Mouse (Mus musculus): ENCODE results near the gene Adam8. TPM values are rescaled to one million over a fixed set of nuclear protein-coding genes. Genes with fewer than 3 reads are reported as not detected.
A peak's percentile ranks its signal among the peaks of the same experiment; 100 is the strongest.

Adam8 gene
- polyA plus RNA-seq, 1 experiment from 2014 or later = 3.6 TPM

GRCm38 (mm10) chr7:139974307-139974706 is 18.1 kb downstream of the Adam8 start:
- no peak overlapping the region for H3K4me3 ChIP-seq
- no peak overlapping the region for H3K4me2 ChIP-seq (replicated peaks)
- 0 out of 2 replicates have a peak overlapping the region, but pooled peaks have one; percentile 5 for H3K9ac ChIP-seq
- H3K27me3 ChIP-seq (replicated peaks) = no peaks in the 10 kb centered on the region
- H3K4me1 ChIP-seq = peaks cover 6% of the 10 kb centered on the region; the same call in 1 of the 2 replicates
- no peaks in the 10 kb centered on the region for H3K36me3 ChIP-seq
- ATAC-seq (ENCODE audit: low FRiP score, low read depth) = no peak
- WGBS = 88% methylated on average over 10 of the region's 10 CpGs
- H3K9me3 ChIP-seq = no peaks in the 10 kb centered on the region
- H3K27ac ChIP-seq = no peak overlapping the region

- H3K9me3 ChIP-seq = no peaks in the 10 kb centered on the region
- no peak overlapping the region for H3K9ac ChIP-seq
- no peak overlapping the region for H3K4me2 ChIP-seq (replicated peaks)
- H3K36me3 ChIP-seq = no peaks in the 10 kb centered on the region
- no peak overlapping the region for H3K4me3 ChIP-seq
- ATAC-seq (ENCODE audit: low FRiP score, low read depth) = no peak
- H3K27me3 ChIP-seq (replicated peaks) = no peaks in the 10 kb centered on the region; the same call in 1 of the 2 replicates
- no peak overlapping the region for H3K27ac ChIP-seq
- H3K4me1 ChIP-seq = no peaks in the 10 kb centered on the region
These were observed 19.4 kb downstream of the Adam8 start for GRCm38 (mm10) chr7:139972923-139973331.

DNA sequence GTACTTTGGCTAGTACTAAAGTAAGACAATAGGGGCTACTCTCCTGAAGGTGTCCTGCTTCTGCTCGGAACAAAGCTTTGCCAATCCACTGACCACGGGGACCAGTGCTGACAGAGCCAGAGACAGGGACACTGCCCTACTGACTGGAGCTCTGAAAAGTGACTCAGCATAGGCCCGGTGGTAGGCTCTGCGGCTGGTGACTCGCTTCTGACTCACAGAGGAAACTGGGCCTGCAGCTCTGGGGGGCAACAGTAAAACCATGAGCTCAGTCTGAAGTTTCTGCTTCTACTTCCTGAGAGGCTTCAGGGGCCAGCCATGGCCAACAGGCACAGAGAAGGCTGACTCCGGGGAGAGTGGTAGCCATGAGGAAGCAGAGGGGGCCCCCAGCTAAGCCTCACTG is 20.9 kb downstream of the Adam8 start:
- ATAC-seq (ENCODE audit: low FRiP score, low read depth) = no peak
- WGBS = 75% methylated on average over 6 of the region's 6 CpGs
- Histone ChIP-seq H3K4me1 (no peaks in the 10 kb centered on the region; the same call in 1 of the 2 replicates), H3K36me3 (no peaks in the 10 kb centered on the region), H3K4me3 (no peak overlapping the region), H3K9me3 (no peaks in the 10 kb centered on the region), H3K27me3 (replicated peaks) (no peaks in the 10 kb centered on the region; the same call in 1 of the 2 replicates), H3K27ac (no peak overlapping the region), H3K4me2 (replicated peaks) (no peak overlapping the region), H3K9ac (no peak overlapping the region)

DNA sequence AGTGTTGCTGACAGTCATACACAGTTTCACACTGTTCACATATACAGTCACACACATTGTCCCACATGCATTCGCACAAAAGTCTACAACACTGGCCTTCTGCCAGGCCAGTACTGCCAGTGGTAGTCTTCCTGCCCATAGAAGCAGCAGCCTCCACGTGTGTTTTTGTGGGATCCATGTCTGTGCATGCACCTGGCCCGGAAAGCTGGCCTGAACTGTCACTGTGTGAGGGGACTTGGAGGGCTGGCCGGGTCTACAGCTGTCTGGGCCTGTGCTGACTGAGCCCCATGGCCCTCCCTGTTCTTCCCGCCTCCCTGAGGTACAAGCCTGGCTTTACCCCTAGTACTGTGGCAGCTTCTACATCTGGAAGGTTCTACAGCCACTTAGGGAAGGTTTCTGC is 21.4 kb downstream of the Adam8 start:
- ATAC-seq (ENCODE audit: low FRiP score, low read depth) = no peak
- H3K4me3 ChIP-seq = no peak overlapping the region
- H3K27ac ChIP-seq = no peak overlapping the region
- 79% methylated on average over 5 of the region's 5 CpGs for WGBS
- no peaks in the 10 kb centered on the region; the same call in 1 of the 2 replicates for H3K27me3 ChIP-seq (replicated peaks)
- H3K4me2 ChIP-seq (replicated peaks) = no peak overlapping the region
- H3K9me3 ChIP-seq = no peaks in the 10 kb centered on the region
- H3K36me3 ChIP-seq = no peaks in the 10 kb centered on the region
- H3K4me1 ChIP-seq = no peaks in the 10 kb centered on the region; the same call in 1 of the 2 replicates
- H3K9ac ChIP-seq = no peak overlapping the region

DNA sequence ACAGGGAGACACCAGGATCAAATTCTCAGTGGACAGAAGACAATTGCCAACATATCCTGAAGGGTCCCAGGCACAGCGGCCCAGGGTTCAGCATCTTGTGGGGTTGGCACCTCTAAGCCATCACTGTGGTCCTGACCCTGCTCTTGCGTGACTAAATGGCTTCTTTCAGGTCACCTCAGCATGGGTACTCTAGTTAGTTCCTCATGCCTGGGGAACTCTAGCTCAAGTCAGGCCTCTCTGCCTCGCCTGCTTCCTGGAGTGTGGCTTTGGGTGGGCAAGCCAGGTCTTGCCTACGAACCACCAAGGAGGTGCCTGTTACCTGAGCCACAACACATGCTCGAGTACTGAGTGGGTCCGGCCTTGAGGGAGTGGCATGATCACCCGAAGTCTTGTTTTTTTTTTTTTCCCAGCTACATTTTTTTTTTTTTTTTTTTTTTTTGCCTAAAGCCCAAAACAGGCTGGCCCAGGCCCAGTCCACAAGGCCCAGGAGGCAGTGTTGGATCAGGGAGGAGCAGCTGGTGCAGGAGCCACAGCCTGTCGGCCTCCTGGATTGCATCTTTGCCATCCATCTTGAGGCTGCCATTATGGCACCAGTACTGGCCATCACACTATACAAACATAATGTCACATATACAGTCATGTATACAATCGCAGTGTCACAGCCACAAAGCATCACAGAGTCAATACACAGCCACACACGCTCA is 22.0 kb downstream of the Adam8 start:
- no peaks in the 10 kb centered on the region; the same call in 1 of the 2 replicates for H3K4me1 ChIP-seq
- H3K27me3 ChIP-seq (replicated peaks) = no peaks in the 10 kb centered on the region; the same call in 1 of the 2 replicates
- no peaks in the 10 kb centered on the region for H3K36me3 ChIP-seq
- H3K27ac ChIP-seq = no peak overlapping the region
- H3K4me2 ChIP-seq (replicated peaks) = no peak overlapping the region
- no peak overlapping the region for H3K9ac ChIP-seq
- WGBS = 86% methylated on average over 10 of the region's 10 CpGs
- H3K4me3 ChIP-seq = no peak overlapping the region
- no peaks in the 10 kb centered on the region for H3K9me3 ChIP-seq
- no peak for ATAC-seq (ENCODE audit: low FRiP score, low read depth)

DNA sequence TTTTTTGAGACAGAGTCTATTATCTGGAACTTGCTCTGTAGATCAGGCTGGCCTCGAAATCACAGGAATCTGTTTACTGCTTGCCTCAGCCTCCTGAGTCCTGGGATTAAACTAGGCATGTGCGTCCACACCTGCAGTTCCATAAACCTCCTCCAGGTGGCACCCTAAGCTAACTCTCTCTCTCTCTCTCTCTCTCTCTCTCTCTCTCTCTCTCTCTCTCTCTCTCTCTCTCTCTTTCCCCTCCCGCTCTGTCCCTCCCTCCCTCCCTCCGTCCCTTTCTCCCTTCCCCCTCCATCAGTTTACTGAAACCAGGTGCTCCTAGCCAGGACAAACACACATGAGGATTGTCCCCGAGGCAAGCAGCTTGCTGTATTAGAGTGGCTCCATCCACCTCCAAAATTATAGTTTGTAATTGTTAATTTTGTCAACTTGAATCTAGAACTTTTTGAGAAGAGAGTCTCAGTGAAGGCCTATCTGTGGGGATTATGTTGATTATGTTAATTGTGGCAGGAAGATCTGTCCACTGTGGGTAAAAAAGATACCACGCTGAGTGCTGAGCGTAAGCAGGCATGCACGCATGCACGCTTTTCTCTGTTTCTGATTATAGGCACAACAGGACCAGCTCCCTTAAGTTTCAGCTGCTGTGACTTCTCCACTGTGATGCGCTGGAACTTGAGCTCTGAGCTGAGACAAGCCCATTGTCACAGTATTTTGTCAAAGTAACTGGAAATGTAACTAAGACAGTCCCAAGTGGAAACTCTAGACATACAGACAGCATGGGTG is 22.8 kb downstream of the Adam8 start:
- Histone ChIP-seq H3K4me1 (no peaks in the 10 kb centered on the region; the same call in 1 of the 2 replicates), H3K4me2 (replicated peaks) (no peak overlapping the region), H3K27ac (no peak overlapping the region), H3K9ac (no peak overlapping the region), H3K4me3 (no peak overlapping the region), H3K9me3 (no peaks in the 10 kb centered on the region), H3K27me3 (replicated peaks) (no peaks in the 10 kb centered on the region; the same call in 1 of the 2 replicates), H3K36me3 (no peaks in the 10 kb centered on the region)
- WGBS = 43% methylated on average over 10 of the region's 10 CpGs
- no peak for ATAC-seq (ENCODE audit: low FRiP score, low read depth)

DNA sequence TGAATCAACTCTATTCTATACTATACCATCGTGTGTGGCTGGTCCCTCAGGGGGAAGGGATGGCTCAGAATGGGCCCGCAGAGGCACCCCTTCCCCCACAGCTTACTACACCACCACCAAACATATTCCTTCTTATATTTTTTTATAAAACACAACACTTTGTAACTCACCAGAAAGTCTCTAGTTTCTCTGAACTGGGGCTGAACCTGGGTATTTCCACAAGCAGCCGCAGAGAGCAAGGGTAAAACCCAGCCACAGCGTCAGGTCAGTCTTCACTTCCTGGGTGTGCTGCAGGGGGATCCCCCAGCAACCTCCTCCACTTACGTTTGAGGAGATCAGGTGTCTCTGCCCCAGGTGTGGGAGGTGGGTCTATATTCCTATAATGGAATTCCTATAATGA is 23.9 kb downstream of the Adam8 start:
- no peak overlapping the region for H3K9ac ChIP-seq
- no peaks in the 10 kb centered on the region for H3K9me3 ChIP-seq
- H3K36me3 ChIP-seq = no peaks in the 10 kb centered on the region
- H3K27me3 ChIP-seq (replicated peaks) = no peaks in the 10 kb centered on the region; the same call in 1 of the 2 replicates
- H3K27ac ChIP-seq = no peak overlapping the region
- ATAC-seq (ENCODE audit: low FRiP score, low read depth) = no peak
- no peak overlapping the region for H3K4me3 ChIP-seq
- H3K4me2 ChIP-seq (replicated peaks) = no peak overlapping the region
- H3K4me1 ChIP-seq = no peaks in the 10 kb centered on the region; the same call in 1 of the 2 replicates
- 65% methylated on average over 5 of the region's 5 CpGs for WGBS

- WGBS = 24% methylated on average over 4 of the region's 4 CpGs
- Histone ChIP-seq H3K27ac (no peak overlapping the region), H3K27me3 (replicated peaks) (no peaks in the 10 kb centered on the region; the same call in 1 of the 2 replicates)
These were observed 25.2 kb downstream of the Adam8 start for GRCm38 (mm10) chr7:139967175-139967574.

GRCm38 (mm10) chr7:139963814-139964213 is 28.5 kb downstream of the Adam8 start:
- no peaks in the 10 kb centered on the region; the same call in 1 of the 2 replicates for H3K27me3 ChIP-seq (replicated peaks)
- H3K4me3 ChIP-seq = no peak overlapping the region
- H3K9me3 ChIP-seq = no peaks in the 10 kb centered on the region
- H3K36me3 ChIP-seq = no peaks in the 10 kb centered on the region
- H3K4me2 ChIP-seq (replicated peaks) = no peak overlapping the region
- ATAC-seq (ENCODE audit: low FRiP score, low read depth) = no peak
- H3K4me1 ChIP-seq = no peaks in the 10 kb centered on the region; the same call in 1 of the 2 replicates
- no peak overlapping the region for H3K9ac ChIP-seq
- WGBS = 58% methylated on average over 4 of the region's 4 CpGs
- H3K27ac ChIP-seq = no peak overlapping the region

More at GRCm38 (mm10) chr7:139967175-139967574, 25.2 kb downstream of the Adam8 start:
- H3K4me3 ChIP-seq = no peak overlapping the region
- no peak overlapping the region for H3K9ac ChIP-seq
- H3K4me2 ChIP-seq (replicated peaks) = no peak overlapping the region
- no peaks in the 10 kb centered on the region for H3K9me3 ChIP-seq
- no peaks in the 10 kb centered on the region; the same call in 1 of the 2 replicates for H3K4me1 ChIP-seq
- no peaks in the 10 kb centered on the region for H3K36me3 ChIP-seq
- no peak for ATAC-seq (ENCODE audit: low FRiP score, low read depth)

- 84% methylated on average over 10 of the region's 10 CpGs for WGBS
- Histone ChIP-seq H3K4me1 (no peaks in the 10 kb centered on the region), H3K4me2 (replicated peaks) (no peak overlapping the region), H3K9me3 (no peaks in the 10 kb centered on the region), H3K27me3 (replicated peaks) (no peaks in the 10 kb centered on the region), H3K9ac (no peak overlapping the region), H3K27ac (no peak overlapping the region), H3K36me3 (no peaks in the 10 kb centered on the region), H3K4me3 (no peak overlapping the region)
- ATAC-seq (ENCODE audit: low FRiP score, low read depth) = no peak
These were observed 31.2 kb downstream of the Adam8 start for GRCm38 (mm10) chr7:139961141-139961540.

DNA sequence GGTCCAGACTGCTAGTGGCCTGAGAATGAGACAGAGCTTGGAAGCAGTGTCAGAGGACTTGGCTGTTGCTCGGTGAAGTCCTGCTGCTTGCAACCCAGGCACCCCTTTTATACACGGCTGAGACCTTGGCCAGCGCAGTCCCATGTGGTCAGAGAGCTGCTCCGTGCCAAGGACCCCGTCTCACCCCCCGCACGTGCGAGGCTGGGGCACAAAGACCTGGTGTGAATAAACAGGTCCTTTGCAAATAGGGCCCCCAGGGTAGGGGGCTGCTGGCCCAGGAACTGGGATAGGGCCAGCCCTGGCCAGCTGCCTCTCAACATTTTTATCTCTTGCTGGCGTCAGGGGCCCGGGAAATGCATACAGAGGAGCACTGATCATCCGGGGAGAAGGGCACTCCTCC is 34.4 kb downstream of the Adam8 start:
- Histone ChIP-seq H3K4me3 (no peak overlapping the region), H3K9me3 (no peaks in the 10 kb centered on the region), H3K4me2 (replicated peaks) (no peak overlapping the region), H3K9ac (no peak overlapping the region), H3K36me3 (no peaks in the 10 kb centered on the region), H3K27ac (no peak overlapping the region), H3K27me3 (replicated peaks) (0 out of 2 replicates have a peak, but pooled peaks cover 3% of the 10 kb centered on the region), H3K4me1 (no peaks in the 10 kb centered on the region)
- WGBS = 39% methylated on average over 11 of the region's 11 CpGs
- no peak for ATAC-seq (ENCODE audit: low FRiP score, low read depth)

GRCm38 (mm10) chr7:139957437-139957836 is 34.9 kb downstream of the Adam8 start:
- Histone ChIP-seq H3K27me3 (replicated peaks) (0 out of 2 replicates have a peak, but pooled peaks cover 3% of the 10 kb centered on the region), H3K27ac (no peak overlapping the region), H3K36me3 (no peaks in the 10 kb centered on the region), H3K9ac (no peak overlapping the region), H3K4me1 (no peaks in the 10 kb centered on the region), H3K4me2 (replicated peaks) (no peak overlapping the region), H3K4me3 (no peak overlapping the region), H3K9me3 (no peaks in the 10 kb centered on the region)
- no peak for ATAC-seq (ENCODE audit: low FRiP score, low read depth)
- WGBS = 62% methylated on average over 11 of the region's 11 CpGs
